Mouse (Mus musculus) granulocyte monocyte progenitor cell, adult 5-6 weeks (primary cell): ENCODE data around the gene Tjp1. TPM values are rescaled to one million over a fixed set of nuclear protein-coding genes. Genes with fewer than 3 reads are reported as not detected.

ENCODE experiments used
- ATAC-seq: replicated peaks from 2 replicates; pipeline ENCODE4 v1.8.0; 2016; ENCODE audit warnings: mild to moderate bottlenecking, moderate TSS enrichment, inconsistent platforms; ENCODE audit not compliant: poor library complexity, severe bottlenecking
- total RNA-seq, 2 experiments: library from RNA; stranded (forward) in 1 of 2; stranded (reverse) in 1 of 2; fragments of 200-712, 200-1000 nt in 1 of 2; fragments of >200 nt in 1 of 2; fragmentation: Nextera tagmentation in 1 of 2; gene quantifications; 2 replicates each; pipeline ENCODE4 v1.2.3; 2014 to 2017

Gene Tjp1
- total RNA-seq, 2 experiments from 2014 or later, result 0.05 TPM; not detected in 1

DNA sequence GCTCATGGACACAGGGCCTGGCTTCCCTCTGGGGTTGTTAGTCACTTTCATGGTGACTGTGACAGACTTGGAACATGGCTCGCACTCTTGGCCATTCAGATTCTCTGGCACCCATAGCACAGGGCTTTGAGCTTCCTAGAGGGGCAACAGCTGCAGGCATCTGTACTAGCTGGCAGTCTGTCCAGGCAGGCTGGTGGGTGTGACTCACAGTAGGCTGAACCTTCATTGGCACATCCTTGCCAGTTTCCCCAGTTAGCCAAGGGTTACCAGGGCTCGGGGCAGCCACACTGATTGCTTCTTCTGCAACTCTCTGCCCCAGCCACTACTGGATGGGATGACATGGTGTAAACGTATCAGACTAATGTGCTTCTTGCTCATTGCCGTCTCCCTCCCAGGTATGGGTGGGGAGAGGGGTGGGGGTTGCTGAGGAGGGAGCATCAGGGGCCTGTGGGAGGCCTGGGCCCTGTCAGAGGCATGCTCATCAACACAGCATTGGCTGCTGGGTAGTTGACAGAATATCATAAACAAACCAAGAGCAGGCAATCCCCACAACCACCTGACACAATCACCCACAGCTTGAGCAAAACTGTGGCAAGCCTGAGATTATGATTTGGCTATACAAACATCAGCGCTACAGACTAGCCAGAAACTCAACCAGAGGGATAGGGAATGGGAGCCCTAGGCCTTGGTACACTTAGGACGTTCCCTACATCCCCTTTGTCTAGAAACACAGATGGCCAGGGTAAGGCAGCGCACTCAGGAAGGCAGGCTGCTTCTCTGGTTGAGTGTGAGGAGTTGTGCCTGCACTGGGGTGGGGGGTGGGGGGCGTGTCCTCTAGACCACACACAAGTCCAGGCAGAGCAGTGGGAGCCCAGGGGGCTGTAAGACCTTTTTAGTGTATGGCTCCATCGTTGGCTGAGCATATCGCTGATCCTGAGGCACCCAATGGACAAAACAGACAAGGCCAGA is 246.4 kb downstream of the Tjp1 start:
- ATAC-seq, result no peak

- ATAC-seq, result no peak
These were observed 248.3 kb downstream of the Tjp1 start for GRCm38 (mm10) chr7:65279277-65279676.

GRCm38 (mm10) chr7:65275761-65276160 is 251.8 kb downstream of the Tjp1 start:
- ATAC-seq, result no peak

DNA sequence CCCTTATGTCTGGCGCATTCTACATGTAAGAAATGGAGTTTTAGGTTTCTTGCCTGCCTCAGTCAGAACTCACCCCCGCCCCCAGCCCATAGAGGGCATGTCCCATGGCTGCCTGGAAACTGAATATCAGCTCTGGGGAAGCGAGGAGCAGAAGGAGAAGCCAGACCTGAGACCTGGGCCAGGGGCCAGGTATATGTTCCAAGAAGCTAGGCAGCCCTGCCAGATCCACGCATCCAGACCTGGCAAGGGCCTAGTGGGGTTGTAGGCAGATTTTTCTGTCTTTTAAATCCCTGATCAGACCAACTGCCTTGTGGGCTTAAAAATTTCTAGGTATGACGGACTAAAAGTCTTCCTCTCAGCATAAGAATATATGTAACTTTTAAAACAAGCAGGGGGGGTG is 253.4 kb downstream of the Tjp1 start:
- no peak for ATAC-seq

- ATAC-seq, result no peak
These were observed 277.9 kb downstream of the Tjp1 start for GRCm38 (mm10) chr7:65249656-65250055.

Other genes starting within 250 kb of the Tjp1 start
- gene Tarsl2, start 117.1 kb upstream of the Tjp1 start, total RNA-seq (2014; fragmentation: Nextera tagmentation), result 8.8 and 9.0 TPM in 2 replicates
- gene Tarsl2, start 117.1 kb upstream of the Tjp1 start, total RNA-seq (2017), result 16.9 and 26.7 TPM in 2 replicates
- gene Tm2d3, start 163.4 kb upstream of the Tjp1 start, total RNA-seq (2014; fragmentation: Nextera tagmentation), result 23.0 and 35.3 TPM in 2 replicates
- gene Tm2d3, start 163.4 kb upstream of the Tjp1 start, total RNA-seq (2017), result 70.1 and 70.9 TPM in 2 replicates